Mouse (Mus musculus): ENCODE results near the gene 1700001C19Rik. TPM values are rescaled to one million over a fixed set of nuclear protein-coding genes. Genes with fewer than 3 reads are reported as not detected.

The 1700001C19Rik gene
- total RNA-seq, 1 experiment, result 0.85 TPM

- Histone ChIP-seq H3K27ac (ENCODE audit: insufficient read depth, low read depth, low read length, poor library complexity, severe bottlenecking) (peak overlapping the region; percentile 28; the same call in 1 of the 2 replicates), H3K4me1 (ENCODE audit: control insufficient read depth in 2 of 2, insufficient read depth in 2 of 2, low read length in 2 of 2, poor library complexity in 1 of 2) (peaks cover 9 to 48% of the 10 kb centered on the region in 2 experiments; a peak in 3 of 4 replicates), H3K9ac (ENCODE audit: insufficient read depth, low read depth, low read length, poor library complexity, severe bottlenecking) (peak overlapping the region; percentile 20; the same call in 1 of the 2 replicates)
These were observed 13.8 kb upstream of the 1700001C19Rik start for GRCm38 (mm10) chr17:47450880-47451565.

GRCm38 (mm10) chr17:47450239-47450638, 13.1 kb upstream of the 1700001C19Rik start:
- H3K9ac ChIP-seq (ENCODE audit: insufficient read depth, low read depth, low read length, poor library complexity, severe bottlenecking), result no peak overlapping the region
- TF ChIP-seq HCFC1 (IDR thresholded peaks at IDR 0.05; ENCODE audit: borderline replicate concordance, insufficient read depth, low read length) (no peak), ZNF384 (IDR thresholded peaks at IDR 0.05; ENCODE audit: low read depth, low read length) (no peak)
- DNase-seq (ENCODE audit: low read depth, low spot score), result no peak

More at GRCm38 (mm10) chr17:47450880-47451565, 13.8 kb upstream of the 1700001C19Rik start:
- 0 out of 4 replicates have a peak overlapping the region, but pooled peaks of 1 of the 2 experiments have one; percentile 15 for H3K4me3 ChIP-seq (ENCODE audit: insufficient read depth in 1 of 2, low read depth in 1 of 2, low read length in 2 of 2, poor library complexity in 1 of 2, severe bottlenecking in 1 of 2)
- in situ Hi-C loops (cut with MboI; ENCODE audit: low sequenced_read_pairs in 2 of 2, unreplicated experiment in 2 of 2), result no loop called here
- no peak for DNase-seq (ENCODE audit: low read depth, low spot score)
- TF ChIP-seq ZNF384 (IDR thresholded peaks at IDR 0.05; ENCODE audit: low read depth, low read length), result no peak
- TF ChIP-seq CHD2 (IDR thresholded peaks at IDR 0.05; ENCODE audit: low read depth, low read length), result no peak
- no peak for TF ChIP-seq MAFK (IDR thresholded peaks at IDR 0.05; ENCODE audit: insufficient read depth, low read depth, low read length)
- TF ChIP-seq HCFC1 (IDR thresholded peaks at IDR 0.05; ENCODE audit: borderline replicate concordance, insufficient read depth, low read length), result no peak
- TF ChIP-seq ZC3H11A (IDR thresholded peaks at IDR 0.05; ENCODE audit: borderline replicate concordance, low read depth, low read length), result no peak
- H3K9me3 ChIP-seq (ENCODE audit: control insufficient read depth, insufficient read depth, low read depth, low read length), result no peaks in the 10 kb centered on the region
- H3K36me3 ChIP-seq (ENCODE audit: control insufficient read depth, insufficient read depth, low read length, poor library complexity, severe bottlenecking), result no peaks in the 10 kb centered on the region

GRCm38 (mm10) chr17:47449432-47449831, 12.3 kb upstream of the 1700001C19Rik start:
- Histone ChIP-seq H3K9ac (ENCODE audit: insufficient read depth, low read depth, low read length, poor library complexity, severe bottlenecking) (no peak overlapping the region), H3K27ac (ENCODE audit: insufficient read depth, low read depth, low read length, poor library complexity, severe bottlenecking) (peak overlapping the region; percentile 8; the same call in 1 of the 2 replicates), H3K9me3 (ENCODE audit: control insufficient read depth, insufficient read depth, low read depth, low read length) (no peaks in the 10 kb centered on the region), H3K4me1 (ENCODE audit: control insufficient read depth in 2 of 2, insufficient read depth in 2 of 2, low read length in 2 of 2, poor library complexity in 1 of 2) (peaks cover 9 to 50% of the 10 kb centered on the region in 2 experiments; a peak in 3 of 4 replicates), H3K36me3 (ENCODE audit: control insufficient read depth, insufficient read depth, low read length, poor library complexity, severe bottlenecking) (no peaks in the 10 kb centered on the region), H3K4me3 (ENCODE audit: insufficient read depth in 1 of 2, low read depth in 1 of 2, low read length in 2 of 2, poor library complexity in 1 of 2, severe bottlenecking in 1 of 2) (no peak overlapping the region)
- DNase-seq (ENCODE audit: low read depth, low spot score), result no peak
- in situ Hi-C loops (cut with MboI; ENCODE audit: low sequenced_read_pairs in 2 of 2, unreplicated experiment in 2 of 2), result no loop called here
- TF ChIP-seq HCFC1 (IDR thresholded peaks at IDR 0.05; ENCODE audit: borderline replicate concordance, insufficient read depth, low read length) (no peak), MAFK (IDR thresholded peaks at IDR 0.05; ENCODE audit: insufficient read depth, low read depth, low read length) (no peak), ZNF384 (IDR thresholded peaks at IDR 0.05; ENCODE audit: low read depth, low read length) (no peak), ZC3H11A (IDR thresholded peaks at IDR 0.05; ENCODE audit: borderline replicate concordance, low read depth, low read length) (no peak), CHD2 (IDR thresholded peaks at IDR 0.05; ENCODE audit: low read depth, low read length) (no peak)

More at GRCm38 (mm10) chr17:47450239-47450638, 13.1 kb upstream of the 1700001C19Rik start:
- no peak overlapping the region for H3K27ac ChIP-seq (ENCODE audit: insufficient read depth, low read depth, low read length, poor library complexity, severe bottlenecking)
- in situ Hi-C loops (cut with MboI; ENCODE audit: low sequenced_read_pairs in 2 of 2, unreplicated experiment in 2 of 2), result no loop called here
- no peaks in the 10 kb centered on the region for H3K9me3 ChIP-seq (ENCODE audit: control insufficient read depth, insufficient read depth, low read depth, low read length)
- peaks cover 9 to 50% of the 10 kb centered on the region in 2 experiments; a peak in 3 of 4 replicates for H3K4me1 ChIP-seq (ENCODE audit: control insufficient read depth in 2 of 2, insufficient read depth in 2 of 2, low read length in 2 of 2, poor library complexity in 1 of 2)
- H3K36me3 ChIP-seq (ENCODE audit: control insufficient read depth, insufficient read depth, low read length, poor library complexity, severe bottlenecking), result no peaks in the 10 kb centered on the region
- H3K4me3 ChIP-seq (ENCODE audit: insufficient read depth in 1 of 2, low read depth in 1 of 2, low read length in 2 of 2, poor library complexity in 1 of 2, severe bottlenecking in 1 of 2), result no peak overlapping the region

DNA sequence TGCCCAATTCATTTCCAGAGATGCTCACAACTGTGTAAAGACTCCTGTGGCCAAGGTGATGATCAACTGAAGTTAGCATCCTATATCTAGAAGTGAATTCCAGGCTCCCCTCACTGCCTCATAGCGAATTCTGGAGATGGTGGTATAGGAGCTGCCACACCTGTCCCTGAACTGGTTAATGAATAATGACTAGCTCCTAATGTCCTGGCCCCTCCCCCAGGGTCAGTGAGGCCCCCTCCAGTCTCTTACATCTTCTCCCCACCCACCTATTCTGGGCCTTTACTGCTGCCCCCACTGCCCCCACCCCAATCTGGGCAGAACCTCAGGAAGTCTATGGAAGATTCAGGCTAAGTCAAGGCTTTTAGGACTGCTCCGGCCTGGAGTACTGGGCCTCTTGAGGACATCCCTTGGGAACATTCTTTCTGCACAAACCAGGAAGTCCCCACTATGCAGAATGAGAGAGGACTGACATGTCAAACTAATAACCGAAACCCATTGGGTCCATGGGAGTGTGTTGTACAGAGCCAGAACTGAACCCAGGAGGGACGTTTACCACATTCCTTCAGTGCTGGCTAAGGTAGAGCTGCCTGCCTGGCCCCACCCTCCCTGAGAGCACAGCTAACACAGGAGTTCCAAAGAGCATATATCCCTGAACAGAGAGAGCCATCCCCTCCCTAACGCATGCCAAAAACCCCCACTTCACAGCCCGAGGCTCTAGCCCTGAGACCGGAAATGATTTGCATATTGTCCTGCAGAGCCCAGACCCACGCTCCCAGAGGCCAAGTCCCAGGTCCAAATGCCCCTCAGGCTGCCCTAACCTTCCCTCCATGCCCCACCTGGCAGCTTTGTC, 11.6 kb upstream of the 1700001C19Rik start:
- Histone ChIP-seq H3K4me3 (ENCODE audit: insufficient read depth in 1 of 2, low read depth in 1 of 2, low read length in 2 of 2, poor library complexity in 1 of 2, severe bottlenecking in 1 of 2) (no peak overlapping the region), H3K36me3 (ENCODE audit: control insufficient read depth, insufficient read depth, low read length, poor library complexity, severe bottlenecking) (no peaks in the 10 kb centered on the region), H3K4me1 (ENCODE audit: control insufficient read depth in 2 of 2, insufficient read depth in 2 of 2, low read length in 2 of 2, poor library complexity in 1 of 2) (peaks cover 9 to 50% of the 10 kb centered on the region in 2 experiments; a peak in 3 of 4 replicates), H3K9me3 (ENCODE audit: control insufficient read depth, insufficient read depth, low read depth, low read length) (no peaks in the 10 kb centered on the region), H3K27ac (ENCODE audit: insufficient read depth, low read depth, low read length, poor library complexity, severe bottlenecking) (peak overlapping the region; percentile 8; the same call in 1 of the 2 replicates), H3K9ac (ENCODE audit: insufficient read depth, low read depth, low read length, poor library complexity, severe bottlenecking) (no peak overlapping the region)
- no peak for DNase-seq (ENCODE audit: low read depth, low spot score)
- in situ Hi-C loops (cut with MboI; ENCODE audit: low sequenced_read_pairs in 2 of 2, unreplicated experiment in 2 of 2), result no loop called here
- TF ChIP-seq CHD2 (IDR thresholded peaks at IDR 0.05; ENCODE audit: low read depth, low read length) (no peak), ZNF384 (IDR thresholded peaks at IDR 0.05; ENCODE audit: low read depth, low read length) (no peak), ZC3H11A (IDR thresholded peaks at IDR 0.05; ENCODE audit: borderline replicate concordance, low read depth, low read length) (no peak), MAFK (IDR thresholded peaks at IDR 0.05; ENCODE audit: insufficient read depth, low read depth, low read length) (no peak), HCFC1 (IDR thresholded peaks at IDR 0.05; ENCODE audit: borderline replicate concordance, insufficient read depth, low read length) (no peak)

All from ES-E14 (cell line).